Comparison of ENCODE assay signal across 1 mouse cellular context in the genomic region with DNA sequence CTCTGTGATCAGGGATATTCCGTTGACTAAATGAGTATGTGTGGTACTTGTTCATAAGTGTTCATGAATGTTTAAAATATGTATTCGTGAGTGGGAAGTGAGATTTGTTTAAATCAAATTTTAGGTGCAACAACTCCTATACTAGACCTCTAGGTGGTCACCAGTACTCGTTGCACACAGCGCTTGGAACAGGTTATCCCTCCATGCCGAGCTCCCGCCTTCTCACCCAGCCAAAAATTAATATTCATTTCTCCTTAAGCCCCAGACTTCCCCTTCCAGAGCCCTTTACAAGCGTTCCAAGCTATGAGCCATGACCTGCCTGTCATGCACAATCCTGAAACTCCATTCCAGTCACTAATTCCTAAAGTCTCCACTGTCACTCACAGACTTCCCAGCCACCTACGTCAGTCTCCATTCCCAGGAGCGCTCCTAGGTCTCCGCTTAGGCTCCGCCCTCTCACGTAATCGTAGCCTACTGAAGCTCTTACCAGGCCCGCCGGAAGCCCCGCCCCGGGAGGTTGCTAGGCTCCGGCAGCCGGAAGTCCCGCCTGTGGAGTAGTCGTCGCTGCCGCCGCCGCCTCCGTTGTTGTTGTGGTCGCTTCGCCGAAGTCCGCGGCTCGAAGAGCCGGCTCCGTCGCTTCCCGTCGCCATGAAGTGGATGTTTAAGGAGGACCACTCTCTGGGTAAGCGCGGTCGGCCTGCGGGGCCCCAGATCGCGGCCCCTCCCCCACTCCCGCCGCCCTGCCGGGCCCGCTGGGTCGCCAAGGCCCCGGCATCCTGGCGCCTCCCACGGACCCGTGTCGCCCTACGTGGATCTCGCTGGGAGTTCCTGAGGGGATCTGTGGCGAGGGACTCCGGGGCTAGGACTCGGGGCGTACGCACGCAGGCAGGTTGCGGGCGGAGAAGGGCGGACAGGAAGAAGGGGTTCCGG.
TF ChIP-seq lines count a peak whose summit lies in the region.

Gabarapl2 (plus strand) TSS at position 533 of the 930 bp plus-strand sequence.

TF ChIP-seq in CH12.LX, 34 proteins besides CTCF, POLR2A, EP300 and RAD21 (continued from another document):
- no peak for TF ChIP-seq TCF12 (IDR thresholded peaks at IDR 0.05; ENCODE audit: low read depth, low read length)
- no peak for TF ChIP-seq BHLHE40 (IDR thresholded peaks at IDR 0.05; ENCODE audit: low read depth, low read length)
- TF ChIP-seq ZMIZ1 (IDR thresholded peaks at IDR 0.05; ENCODE audit: low read depth, low read length), result no peak
- TF ChIP-seq GABPA (IDR thresholded peaks at IDR 0.05; ENCODE audit: insufficient replicate concordance, low read depth, low read length), result no peak
- TF ChIP-seq IRF4 (IDR thresholded peaks at IDR 0.05; ENCODE audit: low read depth, low read length), result peak; percentile 40; the same call in 1 of the 2 replicates
- TF ChIP-seq MAZ (IDR thresholded peaks at IDR 0.05; ENCODE audit: low read depth, low read length), result peak; percentile 60
- no peak for TF ChIP-seq UBTF (IDR thresholded peaks at IDR 0.05; ENCODE audit: low read depth, low read length)
- no peak for TF ChIP-seq PAX5 (IDR thresholded peaks at IDR 0.05; ENCODE audit: low read length)
- TF ChIP-seq KAT2A (IDR thresholded peaks at IDR 0.05; ENCODE audit: insufficient replicate concordance, low read length), result no peak
- TF ChIP-seq SIN3A (IDR thresholded peaks at IDR 0.05; ENCODE audit: low read length), result peak; percentile 39
- no peak for TF ChIP-seq ZC3H11A (IDR thresholded peaks at IDR 0.05; ENCODE audit: low read depth, low read length)
- no peak for TF ChIP-seq SMC3 (IDR thresholded peaks at IDR 0.05; ENCODE audit: low read depth, low read length)
- peak; percentile 43; the same call in 1 of the 2 replicates for TF ChIP-seq E2F4 (IDR thresholded peaks at IDR 0.05; ENCODE audit: insufficient replicate concordance, low read depth, low read length)
- TF ChIP-seq USF2 (conservative IDR thresholded peaks at IDR 0.05; ENCODE audit: low read depth, low read length), result no peak
- peak; percentile 68 for TF ChIP-seq ELF1 (IDR thresholded peaks at IDR 0.05; ENCODE audit: low read depth, low read length)
- no peak for TF ChIP-seq MYC (IDR thresholded peaks at IDR 0.05; ENCODE audit: low read depth, low read length)
- TF ChIP-seq JUND (conservative IDR thresholded peaks at IDR 0.05; ENCODE audit: low read depth, low read length), result no peak
- no peak for TF ChIP-seq CHD2 (IDR thresholded peaks at IDR 0.05; ENCODE audit: low read length)
- TF ChIP-seq MEF2A (IDR thresholded peaks at IDR 0.05; ENCODE audit: borderline replicate concordance, low read depth, low read length), result peak; percentile 33; the same call in 1 of the 2 replicates
- no peak for TF ChIP-seq ZKSCAN1 (IDR thresholded peaks at IDR 0.05; ENCODE audit: borderline replicate concordance, low read depth, low read length)
- no peak for TF ChIP-seq RCOR1 (conservative IDR thresholded peaks at IDR 0.05; ENCODE audit: low read depth, low read length)
- no peak for TF ChIP-seq CHD1 (IDR thresholded peaks at IDR 0.05; ENCODE audit: low read depth, low read length)
- no peak for TF ChIP-seq ZNF384 (IDR thresholded peaks at IDR 0.05; ENCODE audit: low read depth, low read length)
- no peak for TF ChIP-seq USF1 (IDR thresholded peaks at IDR 0.05; ENCODE audit: low read depth, low read length)
